Mouse (Mus musculus) adrenal gland (tissue): ENCODE data around the gene Gm20855.
"Not testable (repeated sequence)": the region's sequence is repeated elsewhere in the genome, so short reads cannot be mapped to it uniquely, and the experiment has no call there.

ENCODE experiments used
- intact Hi-C: fragments of 180-260 bp; cut with DNase I; formaldehyde crosslinking; loops from one replicate; pipeline ENCODE4 v1.15.1; 2025
- long read RNA-seq, 2 experiments: library from polyadenylated mRNA; unstranded; transcript quantifications; one replicate each; pipeline ENCODE4 v2.0.0; 2020; ENCODE audit warnings: borderline replicate concordance in 1 of 2; ENCODE audit not compliant: insufficient replicate concordance in 1 of 2

Gm20855 gene
- long read RNA-seq, experiment 1: 0 reads
- long read RNA-seq, experiment 2: 0 reads

DNA sequence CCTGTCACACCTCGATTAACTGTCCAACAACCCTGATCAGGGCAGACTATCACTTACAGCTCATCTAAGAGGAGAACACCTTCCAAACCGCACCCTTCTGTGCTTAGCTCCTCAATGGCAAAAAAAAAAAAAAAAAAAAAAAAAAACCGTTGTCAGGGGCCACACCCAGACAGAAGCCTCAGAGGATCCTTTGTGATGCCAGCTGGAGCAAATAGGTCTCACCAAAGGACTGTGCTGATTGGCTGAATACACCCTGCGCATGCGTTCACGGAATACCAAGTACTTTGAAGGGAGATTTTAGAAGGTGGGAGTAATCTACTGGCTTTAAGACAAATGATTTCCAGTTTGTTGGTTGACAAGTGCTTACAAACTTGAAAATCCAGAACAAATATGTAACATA is at the start of gene Gm20855:
TSS of gene Gm20855 (minus strand) at position 101 of the 400 bp plus-strand sequence.
- intact Hi-C loops: not testable (repeated sequence)
